Mouse (Mus musculus): Measurements from ENCODE around the gene Gm21861.
"Not testable (repeated sequence)": the region's sequence is repeated elsewhere in the genome, so short reads cannot be mapped to it uniquely, and the experiment has no call there.

The Gm21861 gene

DNA sequence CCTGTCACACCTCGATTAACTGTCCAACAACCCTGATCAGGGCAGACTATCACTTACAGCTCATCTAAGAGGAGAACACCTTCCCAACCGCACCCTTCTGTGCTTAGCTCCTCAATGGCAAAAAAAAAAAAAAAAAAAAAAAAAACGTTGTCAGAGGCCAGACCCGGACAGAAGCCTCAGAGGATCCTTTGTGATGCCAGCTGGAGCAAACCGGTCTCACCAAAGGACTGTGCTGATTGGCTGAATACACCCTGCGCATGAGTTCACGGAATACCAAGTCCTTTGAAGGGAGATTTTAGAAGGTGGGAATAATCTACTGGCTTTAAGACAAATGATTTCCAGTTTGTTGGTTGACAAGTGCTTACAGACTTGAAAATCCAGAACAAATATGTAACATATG lies at the start of gene Gm21861:
Gene Gm21861, minus strand, starts transcription at position 101 of the 400 bp plus-strand sequence.
- in situ Hi-C loops (cut with MboI, MseI) = not testable (repeated sequence)

Measured in T-helper 2 cell (primary cell).